Mouse (Mus musculus): ENCODE measurements around the gene Wwtr1. TPM values are rescaled to one million over a fixed set of nuclear protein-coding genes. Genes with fewer than 3 reads are reported as not detected.

Wwtr1 gene
- polyA plus RNA-seq, 1 experiment from 2014 or later: 29.9 TPM

- Histone ChIP-seq H3K4me3 (ENCODE audit: low read length) (no peak overlapping the region), H3K36me3 (ENCODE audit: control insufficient read depth, insufficient read depth, low read length) (no peaks in the 10 kb centered on the region), H3K27me3 (ENCODE audit: control insufficient read depth, insufficient read depth, low read depth, low read length) (no peaks in the 10 kb centered on the region), H3K4me1 (replicated peaks; ENCODE audit: control insufficient read depth, insufficient read depth, low read length) (no peaks in the 10 kb centered on the region), H3K9me3 (ENCODE audit: control insufficient read depth, low read length) (no peaks in the 10 kb centered on the region), H3K27ac (ENCODE audit: low read length) (no peak overlapping the region), H3K4me2 (ENCODE audit: low read depth, low read length) (no peak overlapping the region), H3K9ac (ENCODE audit: low read length) (no peak overlapping the region)
- ATAC-seq (ENCODE audit: low read depth): no peak
These were observed 19.8 kb upstream of the Wwtr1 start for GRCm38 (mm10) chr3:57595506-57595905.

- Histone ChIP-seq H3K4me2 (ENCODE audit: low read depth, low read length) (no peak overlapping the region), H3K4me3 (ENCODE audit: low read length) (no peak overlapping the region), H3K4me1 (replicated peaks; ENCODE audit: control insufficient read depth, insufficient read depth, low read length) (no peaks in the 10 kb centered on the region), H3K9ac (ENCODE audit: low read length) (no peak overlapping the region), H3K27me3 (ENCODE audit: control insufficient read depth, insufficient read depth, low read depth, low read length) (no peaks in the 10 kb centered on the region), H3K9me3 (ENCODE audit: control insufficient read depth, low read length) (no peaks in the 10 kb centered on the region), H3K27ac (ENCODE audit: low read length) (no peak overlapping the region), H3K36me3 (ENCODE audit: control insufficient read depth, insufficient read depth, low read length) (no peaks in the 10 kb centered on the region)
- WGBS: 61% methylated on average over 6 of the region's 6 CpGs
- ATAC-seq (ENCODE audit: low read depth): no peak
These were observed 10.3 kb upstream of the Wwtr1 start for GRCm38 (mm10) chr3:57585967-57586366.

- ATAC-seq (ENCODE audit: low read depth): no peak
- no peaks in the 10 kb centered on the region for H3K36me3 ChIP-seq (ENCODE audit: control insufficient read depth, insufficient read depth, low read length)
- no peaks in the 10 kb centered on the region for H3K9me3 ChIP-seq (ENCODE audit: control insufficient read depth, low read length)
- no peak overlapping the region for H3K4me2 ChIP-seq (ENCODE audit: low read depth, low read length)
- H3K27me3 ChIP-seq (ENCODE audit: control insufficient read depth, insufficient read depth, low read depth, low read length): no peaks in the 10 kb centered on the region
- H3K4me3 ChIP-seq (ENCODE audit: low read length): no peak overlapping the region
- H3K4me1 ChIP-seq (replicated peaks; ENCODE audit: control insufficient read depth, insufficient read depth, low read length): no peaks in the 10 kb centered on the region
- H3K27ac ChIP-seq (ENCODE audit: low read length): no peak overlapping the region
- WGBS: 44% methylated on average over 4 of the region's 4 CpGs
- H3K9ac ChIP-seq (ENCODE audit: low read length): no peak overlapping the region
These were observed 7.8 kb upstream of the Wwtr1 start for GRCm38 (mm10) chr3:57583533-57583932.

GRCm38 (mm10) chr3:57580426-57581195 lies 4.9 kb upstream of the Wwtr1 start:
- no peak overlapping the region for H3K9ac ChIP-seq (ENCODE audit: low read length)
- H3K4me2 ChIP-seq (ENCODE audit: low read depth, low read length): no peak overlapping the region
- ATAC-seq (ENCODE audit: low read depth): no peak
- peaks cover 5% of the 10 kb centered on the region for H3K4me1 ChIP-seq (replicated peaks; ENCODE audit: control insufficient read depth, insufficient read depth, low read length)
- no peak overlapping the region for H3K4me3 ChIP-seq (ENCODE audit: low read length)
- no peaks in the 10 kb centered on the region for H3K36me3 ChIP-seq (ENCODE audit: control insufficient read depth, insufficient read depth, low read length)
- no peaks in the 10 kb centered on the region for H3K9me3 ChIP-seq (ENCODE audit: control insufficient read depth, low read length)
- no peaks in the 10 kb centered on the region for H3K27me3 ChIP-seq (ENCODE audit: control insufficient read depth, insufficient read depth, low read depth, low read length)
- no peak overlapping the region for H3K27ac ChIP-seq (ENCODE audit: low read length)
- WGBS: 90% methylated on average over 10 of the region's 10 CpGs

GRCm38 (mm10) chr3:57576056-57576824 lies 530 bp upstream of the Wwtr1 start:
- WGBS: under 1% methylated on average over 35 of the region's 35 CpGs
- peak overlapping the region; percentile 94 for H3K4me3 ChIP-seq (ENCODE audit: low read length)
- peaks cover 20% of the 10 kb centered on the region for H3K4me1 ChIP-seq (replicated peaks; ENCODE audit: control insufficient read depth, insufficient read depth, low read length)
- peak overlapping the region; percentile 79 for H3K4me2 ChIP-seq (ENCODE audit: low read depth, low read length)
- H3K27ac ChIP-seq (ENCODE audit: low read length): peak overlapping the region; percentile 99
- peak overlapping the region; percentile 94 for H3K9ac ChIP-seq (ENCODE audit: low read length)
- H3K27me3 ChIP-seq (ENCODE audit: control insufficient read depth, insufficient read depth, low read depth, low read length): no peaks in the 10 kb centered on the region
- peak; percentile 65 for ATAC-seq (ENCODE audit: low read depth)
- no peaks in the 10 kb centered on the region for H3K9me3 ChIP-seq (ENCODE audit: control insufficient read depth, low read length)
- H3K36me3 ChIP-seq (ENCODE audit: control insufficient read depth, insufficient read depth, low read length): no peaks in the 10 kb centered on the region

GRCm38 (mm10) chr3:57574885-57575659 lies 638 bp downstream of the Wwtr1 start:
- under 1% methylated on average over 57 of the region's 59 CpGs for WGBS
- Histone ChIP-seq H3K4me3 (ENCODE audit: low read length) (peak overlapping the region; percentile 94), H3K4me2 (ENCODE audit: low read depth, low read length) (peak overlapping the region; percentile 79), H3K4me1 (replicated peaks; ENCODE audit: control insufficient read depth, insufficient read depth, low read length) (peaks cover 23% of the 10 kb centered on the region), H3K27ac (ENCODE audit: low read length) (peak overlapping the region; percentile 99), H3K36me3 (ENCODE audit: control insufficient read depth, insufficient read depth, low read length) (peaks cover 8% of the 10 kb centered on the region), H3K9ac (ENCODE audit: low read length) (peak overlapping the region; percentile 94), H3K27me3 (ENCODE audit: control insufficient read depth, insufficient read depth, low read depth, low read length) (no peaks in the 10 kb centered on the region), H3K9me3 (ENCODE audit: control insufficient read depth, low read length) (no peaks in the 10 kb centered on the region)
- peak; percentile 44 for ATAC-seq (ENCODE audit: low read depth)

- no peaks in the 10 kb centered on the region for H3K27me3 ChIP-seq (ENCODE audit: control insufficient read depth, insufficient read depth, low read depth, low read length)
- no peak for ATAC-seq (ENCODE audit: low read depth)
- WGBS: 19% methylated on average over 14 of the region's 14 CpGs
- peak overlapping the region; percentile 79 for H3K4me2 ChIP-seq (ENCODE audit: low read depth, low read length)
- peaks cover 18% of the 10 kb centered on the region for H3K36me3 ChIP-seq (ENCODE audit: control insufficient read depth, insufficient read depth, low read length)
- H3K9ac ChIP-seq (ENCODE audit: low read length): peak overlapping the region; percentile 94
- no peaks in the 10 kb centered on the region for H3K9me3 ChIP-seq (ENCODE audit: control insufficient read depth, low read length)
- peak overlapping the region; percentile 99 for H3K27ac ChIP-seq (ENCODE audit: low read length)
- H3K4me3 ChIP-seq (ENCODE audit: low read length): peak overlapping the region; percentile 94
- H3K4me1 ChIP-seq (replicated peaks; ENCODE audit: control insufficient read depth, insufficient read depth, low read length): peaks cover 23% of the 10 kb centered on the region
These were observed 1.7 kb downstream of the Wwtr1 start for GRCm38 (mm10) chr3:57573898-57574570.

- Histone ChIP-seq H3K4me2 (ENCODE audit: low read depth, low read length) (peak overlapping the region; percentile 79), H3K9ac (ENCODE audit: low read length) (peak overlapping the region; percentile 9; the same call in 1 of the 2 replicates), H3K4me1 (replicated peaks; ENCODE audit: control insufficient read depth, insufficient read depth, low read length) (peaks cover 23% of the 10 kb centered on the region), H3K27me3 (ENCODE audit: control insufficient read depth, insufficient read depth, low read depth, low read length) (no peaks in the 10 kb centered on the region), H3K36me3 (ENCODE audit: control insufficient read depth, insufficient read depth, low read length) (peaks cover 24% of the 10 kb centered on the region), H3K4me3 (ENCODE audit: low read length) (peak overlapping the region; percentile 94), H3K9me3 (ENCODE audit: control insufficient read depth, low read length) (no peaks in the 10 kb centered on the region), H3K27ac (ENCODE audit: low read length) (peak overlapping the region; percentile 26)
- no peak for ATAC-seq (ENCODE audit: low read depth)
- WGBS: 32% methylated on average over 6 of the region's 6 CpGs
These were observed 3.3 kb downstream of the Wwtr1 start for GRCm38 (mm10) chr3:57572331-57572975.

All from lung, embryonic 16.5 days (tissue).